Mouse (Mus musculus) G1E (cell line): ENCODE measurements around the gene Hhipl1.

Experiments
- CTCF ChIP-seq: IDR thresholded peaks from 2 replicates; pipeline ENCODE4 v1.5.1; 2012; ENCODE audit warnings: low read depth, low read length, inconsistent platforms, mixed read lengths
- GATA1 ChIP-seq: IDR thresholded peaks from 2 replicates; pipeline ENCODE4 v1.6.1; 2012; ENCODE audit warnings: borderline replicate concordance, low read length, inconsistent platforms, mixed read lengths
- GATA2 ChIP-seq: IDR thresholded peaks from 2 replicates; pipeline ENCODE4 v1.6.1; 2012; ENCODE audit warnings: low read depth, low read length, inconsistent platforms, borderline replicate concordance
- POLR2AphosphoS5 ChIP-seq: IDR thresholded peaks from 2 replicates; pipeline ENCODE4 v1.6.1; 2012; ENCODE audit warnings: low read depth, low read length, inconsistent platforms; ENCODE audit not compliant: insufficient replicate concordance
- TAL1 ChIP-seq: conservative IDR thresholded peaks from 2 replicates; pipeline ENCODE4 v1.6.1; 2012; ENCODE audit warnings: low read depth, low read length, inconsistent platforms, mixed read lengths

GRCm38 (mm10) chr12:108355271-108355670 is 49.2 kb downstream of the Hhipl1 start:
- TF ChIP-seq CTCF (no peak), GATA1 (no peak), TAL1 (no peak), POLR2AphosphoS5 (no peak), GATA2 (no peak)
